Mouse (Mus musculus) limb, embryonic 13.5 days (tissue): ENCODE results near the gene Add1. TPM values are rescaled to one million over a fixed set of nuclear protein-coding genes. Genes with fewer than 3 reads are reported as not detected.

Experiments
- ATAC-seq: fragments of 200-750 bp; cut with Nextera tagmentation; 2 replicates; pipeline ENCODE4 v1.8.0; 2017; ENCODE audit warnings: low read depth, moderate number of reproducible peaks, moderate TSS enrichment; ENCODE audit not compliant: low FRiP score
- H3K27ac ChIP-seq: fragments of 300-500 bp; sonication (generic); 2 replicates; pipeline ENCODE4 v1.5.1; 2015; ENCODE audit warnings: inconsistent platforms, mild to moderate bottlenecking, moderate library complexity
- H3K27me3 ChIP-seq: fragments of 300-500 bp; sonication (generic); 2 replicates; pipeline ENCODE4 v1.6.1; 2015; ENCODE audit warnings: mild to moderate bottlenecking, inconsistent platforms
- H3K36me3 ChIP-seq: fragments of 300-500 bp; sonication (generic); 2 replicates; pipeline ENCODE4 v1.6.1; 2015; ENCODE audit warnings: inconsistent platforms, mild to moderate bottlenecking, moderate library complexity
- H3K4me1 ChIP-seq: fragments of 300-500 bp; sonication (generic); 2 replicates; pipeline ENCODE4 v1.6.1; 2015; ENCODE audit warnings: inconsistent platforms
- H3K4me2 ChIP-seq: fragments of 300-500 bp; sonication (generic); replicated peaks from 2 replicates; pipeline ENCODE4 v1.6.1; 2015; ENCODE audit warnings: inconsistent platforms, mild to moderate bottlenecking, moderate library complexity
- H3K4me3 ChIP-seq: fragments of 300-500 bp; sonication (generic); 2 replicates; pipeline ENCODE4 v1.5.1; 2015; ENCODE audit warnings: moderate library complexity, mild to moderate bottlenecking, inconsistent platforms
- H3K9ac ChIP-seq: fragments of 300-500 bp; sonication (generic); 2 replicates; pipeline ENCODE4 v1.6.1; 2015; ENCODE audit warnings: mild to moderate bottlenecking, inconsistent platforms
- H3K9me3 ChIP-seq: fragments of 300-500 bp; sonication (generic); 2 replicates; pipeline ENCODE4 v1.6.1; 2016; ENCODE audit warnings: inconsistent platforms
- whole genome bisulfite sequencing: fragments of 180-500 bp; shearing (Covaris S2); methylation state at CpG from one replicate; pipeline ENCODE4 v1.1.7; 2015; 5-methylcytosine and 5-hydroxymethylcytosine counted together
- microRNA-seq: library from miRNA; unstranded; fragments of <30 nt; microRNA quantifications from one replicate; pipeline ENCODE4, GENCODE M21; 2016
- polyA plus RNA-seq: library from polyadenylated mRNA; unstranded; fragments of >200 nt; fragmentation: Nextera tagmentation; extraction: Ambion mirVana; gene quantifications from 2 replicates; pipeline ENCODE4 v1.2.1, GENCODE M21; 2015

Gene Add1
- polyA plus RNA-seq, 1 experiment from 2014 or later: 200 TPM

GRCm38 (mm10) chr5:34659686-34660590, 86.5 kb downstream of the Add1 start, which contains the start of the genes Nop14 and Grk4:
Gene Nop14 (minus strand): TSS chr5:34660148.
Gene Grk4 (plus strand): TSS chr5:34660379.
- Histone ChIP-seq H3K27me3 (no peaks in the 10 kb centered on the region), H3K4me1 (peaks cover 17% of the 10 kb centered on the region), H3K4me3 (peak within 1 kb of the TSS; percentile 77), H3K36me3 (peaks cover 23% of the 10 kb centered on the region), H3K27ac (peak within 1 kb of the TSS; percentile 84), H3K9ac (peak within 1 kb of the TSS; percentile 78), H3K4me2 (peak within 1 kb of the TSS; percentile 83), H3K9me3 (no peaks in the 10 kb centered on the region)
- under 1% methylated on average over 60 of the region's 60 CpGs for WGBS
- ATAC-seq: peak; percentile 100

DNA sequence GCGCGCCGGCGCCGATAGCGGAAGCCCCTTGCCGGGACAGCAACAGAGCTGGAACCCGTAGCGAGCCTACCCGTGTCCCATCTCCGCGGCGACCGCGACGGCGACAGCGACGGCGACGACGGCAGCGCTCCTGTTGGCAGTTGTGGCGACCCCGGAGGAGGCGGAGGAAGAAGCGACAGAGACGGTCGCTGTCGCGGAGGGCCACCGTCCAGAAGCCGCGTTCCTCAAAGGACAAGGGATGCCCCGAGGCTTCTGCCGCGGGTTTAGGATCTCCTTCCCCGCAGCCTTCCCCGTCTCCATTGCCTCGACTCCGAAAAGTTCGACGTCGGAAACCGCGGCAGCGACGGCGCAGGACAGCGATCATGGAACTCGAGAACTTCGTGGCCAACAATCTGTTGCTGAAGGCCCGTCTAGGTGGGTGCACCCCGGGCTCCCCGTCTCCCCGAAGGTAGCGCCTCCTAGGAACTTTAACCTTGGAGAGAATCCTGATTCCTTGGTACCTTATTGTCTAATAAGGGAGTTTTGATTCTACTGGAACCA, 87.2 kb downstream of the Add1 start:
- ATAC-seq: 0 out of 2 replicates have a peak, but pooled peaks have one; percentile 0
- Histone ChIP-seq H3K9me3 (no peaks in the 10 kb centered on the region), H3K27me3 (no peaks in the 10 kb centered on the region), H3K9ac (peak overlapping the region; percentile 78), H3K36me3 (peaks cover 21% of the 10 kb centered on the region), H3K27ac (peak overlapping the region; percentile 84), H3K4me2 (peak overlapping the region; percentile 83), H3K4me1 (peaks cover 17% of the 10 kb centered on the region), H3K4me3 (peak overlapping the region; percentile 77)
- under 1% methylated on average over 57 of the region's 57 CpGs for WGBS

DNA sequence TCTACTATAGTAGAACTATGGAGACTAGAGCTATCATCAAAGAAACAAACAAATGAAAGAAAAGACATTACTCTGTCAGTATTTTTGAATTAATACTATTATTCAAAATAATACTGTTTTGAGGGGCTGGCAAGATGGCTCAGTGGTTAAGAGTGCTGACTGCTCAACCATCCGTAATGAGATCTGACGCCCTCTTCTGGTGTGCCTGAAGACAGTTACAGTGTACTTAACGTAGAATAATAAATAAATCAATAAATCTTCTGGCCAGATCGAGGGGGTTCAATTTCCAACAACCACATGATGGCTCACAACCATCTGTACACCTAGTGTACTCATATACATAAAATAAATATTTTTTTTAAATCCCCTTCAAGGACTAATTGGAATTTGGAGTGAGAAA, 88.4 kb downstream of the Add1 start:
- no peaks in the 10 kb centered on the region for H3K27me3 ChIP-seq
- H3K36me3 ChIP-seq: peaks cover 11% of the 10 kb centered on the region
- H3K9me3 ChIP-seq: no peaks in the 10 kb centered on the region
- H3K27ac ChIP-seq: no peak overlapping the region
- no peak overlapping the region for H3K4me2 ChIP-seq
- WGBS: 83% methylated on average over 4 of the region's 4 CpGs
- H3K9ac ChIP-seq: no peak overlapping the region
- no peak overlapping the region for H3K4me3 ChIP-seq
- peaks cover 17% of the 10 kb centered on the region for H3K4me1 ChIP-seq
- no peak for ATAC-seq

DNA sequence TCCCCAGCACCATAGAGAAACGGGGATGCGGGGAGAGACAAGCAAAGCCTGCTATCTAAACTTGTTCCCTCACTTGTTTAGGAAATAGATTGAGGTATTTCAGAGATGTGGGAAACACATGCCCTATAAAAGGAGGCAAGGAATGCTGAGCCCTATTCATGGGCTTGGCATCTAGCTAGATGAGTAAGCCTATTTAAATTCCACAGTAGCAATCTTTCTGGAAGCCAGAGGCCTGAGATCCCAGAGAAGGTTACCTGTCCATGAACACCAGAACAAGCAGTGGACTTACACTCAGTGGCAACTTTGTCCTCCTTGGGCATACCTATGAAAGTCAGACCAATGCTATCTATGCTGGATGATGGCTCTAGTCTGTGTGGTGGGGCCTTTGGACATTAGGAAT, 89.8 kb downstream of the Add1 start:
- no peak for ATAC-seq
- WGBS: 85% methylated on average over 2 of the region's 2 CpGs

DNA sequence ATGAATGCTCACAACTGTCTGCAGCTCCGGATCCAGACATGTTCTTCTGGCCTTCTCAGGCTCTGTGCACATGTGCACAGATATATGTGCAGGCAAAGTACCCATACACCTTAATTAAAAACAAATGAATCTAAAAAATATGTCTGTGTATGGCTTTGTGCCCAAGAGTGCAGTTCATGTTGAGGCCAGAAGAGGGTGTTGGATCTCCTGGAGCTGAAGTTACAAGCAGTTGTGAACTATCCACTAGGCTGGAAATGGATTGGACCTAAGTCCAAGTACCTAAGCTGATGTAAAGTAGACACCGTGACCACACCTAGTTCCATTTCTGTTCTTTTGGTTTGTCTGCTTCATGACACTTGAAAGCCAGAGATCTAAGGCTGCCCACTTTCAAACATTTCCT, 96.0 kb downstream of the Add1 start:
- peaks cover 14% of the 10 kb centered on the region for H3K36me3 ChIP-seq
- H3K4me2 ChIP-seq: no peak overlapping the region
- no peak overlapping the region for H3K27ac ChIP-seq
- ATAC-seq: no peak
- H3K27me3 ChIP-seq: no peaks in the 10 kb centered on the region
- H3K9ac ChIP-seq: no peak overlapping the region
- WGBS: 80% methylated on average over 2 of the region's 2 CpGs
- H3K4me3 ChIP-seq: no peak overlapping the region
- no peaks in the 10 kb centered on the region for H3K4me1 ChIP-seq
- H3K9me3 ChIP-seq: no peaks in the 10 kb centered on the region

More for the DNA sequence above, 89.8 kb downstream of the Add1 start:
- H3K4me3 ChIP-seq: no peak overlapping the region
- peaks cover 17% of the 10 kb centered on the region for H3K4me1 ChIP-seq
- no peak overlapping the region for H3K4me2 ChIP-seq
- no peaks in the 10 kb centered on the region for H3K27me3 ChIP-seq
- 0 out of 2 replicates have a peak overlapping the region, but pooled peaks have one; percentile 26 for H3K9ac ChIP-seq
- H3K9me3 ChIP-seq: no peaks in the 10 kb centered on the region
- 0 out of 2 replicates have a peak, but pooled peaks cover 4% of the 10 kb centered on the region for H3K36me3 ChIP-seq
- no peak overlapping the region for H3K27ac ChIP-seq

- H3K9me3 ChIP-seq: no peaks in the 10 kb centered on the region
- no peak overlapping the region for H3K4me2 ChIP-seq
- no peak overlapping the region for H3K27ac ChIP-seq
- no peak for ATAC-seq
- H3K36me3 ChIP-seq: peaks cover 11% of the 10 kb centered on the region
- no peak overlapping the region for H3K9ac ChIP-seq
- H3K27me3 ChIP-seq: no peaks in the 10 kb centered on the region
- no peaks in the 10 kb centered on the region for H3K4me1 ChIP-seq
- no peak overlapping the region for H3K4me3 ChIP-seq
- WGBS: 76% methylated on average over 4 of the region's 4 CpGs
These were observed 96.8 kb downstream of the Add1 start for GRCm38 (mm10) chr5:34670280-34670679.

Small RNAs within 50 kb of the gene (microRNA-seq; reads per million reads assigned to microRNA genes)
- gene Mir7036b: 1.2 reads per million

Other genes starting within 250 kb of the Add1 start
- 172 and 174 TPM in 2 replicates for gene Rnf4, start 237.4 kb upstream of the Add1 start, polyA plus RNA-seq
- 16.0 and 18.3 TPM in 2 replicates for gene Fam193a, start 203.7 kb upstream of the Add1 start, polyA plus RNA-seq
- gene Tnip2, start 59.7 kb upstream of the Add1 start, polyA plus RNA-seq: 14.4 and 17.6 TPM in 2 replicates
- 11.4 and 13.0 TPM in 2 replicates for gene Sh3bp2, start 47.8 kb upstream of the Add1 start, polyA plus RNA-seq
- gene Mfsd10, start 63.5 kb downstream of the Add1 start, polyA plus RNA-seq: 135 and 141 TPM in 2 replicates
- gene Nop14, start 86.5 kb downstream of the Add1 start, polyA plus RNA-seq: 29.0 and 31.1 TPM in 2 replicates
- 3.7 and 5.9 TPM in 2 replicates for gene Grk4, start 86.7 kb downstream of the Add1 start, polyA plus RNA-seq
- gene Htt, start 188.1 kb downstream of the Add1 start, polyA plus RNA-seq: 14.2 and 15.2 TPM in 2 replicates